8 mouse cellular contexts compared by ENCODE assay signal in genomic region chr17:8316251-8316650, GRCm38 (mm10). TPM values are rescaled to one million over a fixed set of nuclear protein-coding genes. Genes with fewer than 3 reads are reported as not detected.
DNase-seq lines count a peak whose midpoint lies in the region; ATAC-seq and TF ChIP-seq lines count a peak whose summit lies in the region.

No protein-coding gene starts in this region.

- H3K9ac ChIP-seq in embryonic facial prominence, embryonic 13.5 days = no peak overlapping the region

- H3K4me1 ChIP-seq in cerebellum, adult 2 months (ENCODE audit: control insufficient read depth, insufficient read depth, low read length) = peaks cover 9% of the 10 kb centered on the region
- peaks cover 16% of the 10 kb centered on the region for H3K4me1 ChIP-seq in embryonic facial prominence, embryonic 13.5 days

- TF ChIP-seq POLR2A in cerebellum, adult 2 months (IDR thresholded peaks at IDR 0.05; ENCODE audit: borderline replicate concordance, insufficient read depth, low read length) = no peak

- no peak overlapping the region for H3K4me2 ChIP-seq in embryonic facial prominence, embryonic 13.5 days

- no peak for DNase-seq in cerebellum, adult 2 months
- DNase-seq in cerebellum, adult 11 months = no peak
- DNase-seq in layer of hippocampus, adult 2 months (ENCODE audit: low spot score in 2 of 2) = peak in 1 of 2 experiments; percentile 54
- no peak for DNase-seq in layer of hippocampus, adult 11-12 months (ENCODE audit: low spot score)
- DNase-seq in retina, postnatal 1 day = peak; percentile 39
- no peak for DNase-seq in adrenal gland, postnatal 36 days
- no peak for DNase-seq in kidney, adult 8-10 months

- 89% methylated on average over 1 of the region's 1 CpGs for WGBS in cerebellum, adult 2 months
- WGBS in embryonic facial prominence, embryonic 13.5 days = 92% methylated on average over 1 of the region's 1 CpGs

- TF ChIP-seq CTCF in cerebellum, adult 2 months (IDR thresholded peaks at IDR 0.05; ENCODE audit: borderline replicate concordance, insufficient read depth, low read depth, low read length) = peak; percentile 46; the same call in 1 of the 2 replicates
- TF ChIP-seq CTCF in layer of hippocampus, adult 2 months (conservative IDR thresholded peaks at IDR 0.05) = peak; percentile 84

- 0 out of 2 replicates have a peak, but pooled peaks have one; percentile 32 for ATAC-seq in embryonic facial prominence, embryonic 13.5 days (ENCODE audit: insufficient number of reproducible peaks, insufficient read depth, low FRiP score, low TSS enrichment, low read depth)

- no peaks in the 10 kb centered on the region for H3K36me3 ChIP-seq in embryonic facial prominence, embryonic 13.5 days

- no peak overlapping the region for H3K4me3 ChIP-seq in cerebellum, adult 2 months (replicated peaks; ENCODE audit: insufficient read depth, low read depth, low read length)
- no peak overlapping the region for H3K4me3 ChIP-seq in layer of hippocampus, adult 2 months
- no peak overlapping the region for H3K4me3 ChIP-seq in embryonic facial prominence, embryonic 13.5 days

- no peak overlapping the region for H3K27ac ChIP-seq in cerebellum, adult 2 months (ENCODE audit: insufficient read depth, low read length)
- H3K27ac ChIP-seq in layer of hippocampus, adult 2 months = no peak overlapping the region
- no peak overlapping the region for H3K27ac ChIP-seq in embryonic facial prominence, embryonic 13.5 days

- no peaks in the 10 kb centered on the region for H3K9me3 ChIP-seq in embryonic facial prominence, embryonic 13.5 days

- H3K27me3 ChIP-seq in cerebellum, adult 2 months (ENCODE audit: control insufficient read depth, insufficient read depth, low read length) = no peaks in the 10 kb centered on the region
- H3K27me3 ChIP-seq in embryonic facial prominence, embryonic 13.5 days = no peaks in the 10 kb centered on the region

RNA-seq across cellular contexts. Expression of gene Sft2d1, which starts 5.3 kb away (rescaled TPM):
- 116 and 118 TPM in 2 replicates for polyA plus RNA-seq in cerebellum, adult 2 months (2012; rRNA removed)
- total RNA-seq in layer of hippocampus, adult 2 months (2021) = 10 to 100 TPM; 48.4 to 61.5 TPM
- 58.9 and 67.8 TPM in 2 replicates for polyA plus RNA-seq in embryonic facial prominence, embryonic 13.5 days (2015; fragmentation: Nextera tagmentation; extraction: Ambion mirVana)
- 10 to 100 TPM; 41.1 to 43.5 TPM for total RNA-seq in adrenal gland, postnatal 36 days (2021)

RNA-seq across cellular contexts. Expression of gene Prr18, which starts 21.0 kb away (rescaled TPM):
- polyA plus RNA-seq in cerebellum, adult 2 months (2012; rRNA removed) = 57.9 and 78.1 TPM in 2 replicates
- total RNA-seq in layer of hippocampus, adult 2 months (2021) = 10 to 100 TPM; 18.0 to 19.3 TPM
- 0.45 and 0.52 TPM in 2 replicates for polyA plus RNA-seq in embryonic facial prominence, embryonic 13.5 days (2015; fragmentation: Nextera tagmentation; extraction: Ambion mirVana)
- total RNA-seq in adrenal gland, postnatal 36 days (2021) = under 1 TPM; 0.30 to 0.83 TPM

RNA-seq across cellular contexts. Expression of gene Mpc1, which starts 33.5 kb away (rescaled TPM):
- polyA plus RNA-seq in cerebellum, adult 2 months (2012; rRNA removed) = 524 and 528 TPM in 2 replicates
- total RNA-seq in layer of hippocampus, adult 2 months (2021) = 100 to 1,000 TPM; 138 to 143 TPM
- polyA plus RNA-seq in embryonic facial prominence, embryonic 13.5 days (2015; fragmentation: Nextera tagmentation; extraction: Ambion mirVana) = 150 and 154 TPM in 2 replicates
- 100 to 1,000 TPM; 391 to 415 TPM for total RNA-seq in adrenal gland, postnatal 36 days (2021)

RNA-seq across cellular contexts. Expression of gene T2, which starts 39.5 kb away (rescaled TPM):
- polyA plus RNA-seq in cerebellum, adult 2 months (2012; rRNA removed) = 0.80 and 1.0 TPM in 2 replicates
- under 1 TPM; 0.37 to 0.97 TPM for total RNA-seq in layer of hippocampus, adult 2 months (2021)
- 0.81 and 1.4 TPM in 2 replicates for polyA plus RNA-seq in embryonic facial prominence, embryonic 13.5 days (2015; fragmentation: Nextera tagmentation; extraction: Ambion mirVana)
- not detected for total RNA-seq in adrenal gland, postnatal 36 days (2021)

Comparison
In these comparisons a context has a peak if more than half of its experiments do, and no peak if none do; other contexts are left out.
1. RNA of gene Prr18, which starts 21.0 kb away (total RNA-seq): 18.0 to 19.3 TPM in layer of hippocampus, adult 2 months; 0.30 to 0.83 TPM in adrenal gland, postnatal 36 days; every median in the first group is over 10 times any median in the second.